Mouse (Mus musculus) adrenal gland, postnatal 25 days (tissue): ENCODE measurements around the gene Slc19a3. TPM values are rescaled to one million over a fixed set of nuclear protein-coding genes. Genes with fewer than 3 reads are reported as not detected.

ENCODE experiments used
- DNase-seq: peaks from one replicate; pipeline ENCODE4 v3.0.0; 2021; ENCODE audit warnings: mixed read lengths
- long read RNA-seq: library from polyadenylated mRNA; stranded (forward); transcript quantifications from one replicate; pipeline ENCODE4 v2.0.0, GENCODE M21; 2021
- total RNA-seq: library from RNA; stranded (reverse); gene quantifications from 2 replicates; pipeline ENCODE4 v1.2.3, GENCODE M21; 2021

The Slc19a3 gene
- 0.52 TPM in 1 of 2 replicates, not detected in the other for total RNA-seq
- long read RNA-seq = 0 reads

GRCm38 (mm10) chr1:83038109-83038672 lies at the start of gene Slc19a3:
TSS of gene Slc19a3 (minus strand) at chr1:83038448.
- DNase-seq = peak; percentile 14

GRCm38 (mm10) chr1:83084790-83085189 lies 46.5 kb upstream of the Slc19a3 start:
- DNase-seq = no peak

- DNase-seq = no peak
Observed at GRCm38 (mm10) chr1:83077016-83077415, 38.8 kb upstream of the Slc19a3 start.

GRCm38 (mm10) chr1:83076190-83076917 lies 38.1 kb upstream of the Slc19a3 start:
- DNase-seq = no peak

- DNase-seq = no peak
Observed at GRCm38 (mm10) chr1:83075526-83076189, 37.4 kb upstream of the Slc19a3 start.

GRCm38 (mm10) chr1:83067205-83067604 lies 29.0 kb upstream of the Slc19a3 start:
- DNase-seq = no peak

- no peak for DNase-seq
Observed at GRCm38 (mm10) chr1:83066577-83066976, 28.3 kb upstream of the Slc19a3 start.

- DNase-seq = no peak
Observed at GRCm38 (mm10) chr1:83064851-83065250, 26.6 kb upstream of the Slc19a3 start.

GRCm38 (mm10) chr1:83060643-83061042 lies 22.4 kb upstream of the Slc19a3 start, which contains the start of gene Krtap28-13:
TSS of gene Krtap28-13 (plus strand) at chr1:83060930.
- DNase-seq = no peak

GRCm38 (mm10) chr1:83059278-83059677 lies 21.0 kb upstream of the Slc19a3 start, which contains the start of gene A030005K14Rik:
TSS of gene A030005K14Rik (minus strand) at chr1:83059378.
- DNase-seq = no peak

GRCm38 (mm10) chr1:83058481-83058880 lies 20.2 kb upstream of the Slc19a3 start:
- DNase-seq = no peak

GRCm38 (mm10) chr1:83044882-83045427 lies 6.7 kb upstream of the Slc19a3 start, which contains the start of gene Gm47969:
TSS of gene Gm47969 (plus strand) at chr1:83044932.
- DNase-seq = no peak

GRCm38 (mm10) chr1:83042380-83042779 lies 4.1 kb upstream of the Slc19a3 start, which contains the start of gene Krtap28-10:
TSS of gene Krtap28-10 (minus strand) at chr1:83042480.
- no peak for DNase-seq

GRCm38 (mm10) chr1:83039080-83039479 lies 832 bp upstream of the Slc19a3 start:
- no peak for DNase-seq

- no peak for DNase-seq
Observed at GRCm38 (mm10) chr1:83036892-83037667, 1.2 kb downstream of the Slc19a3 start.

GRCm38 (mm10) chr1:83034509-83034908 lies 3.7 kb downstream of the Slc19a3 start:
- no peak for DNase-seq

- no peak for DNase-seq
Observed at GRCm38 (mm10) chr1:83032508-83032907, 5.7 kb downstream of the Slc19a3 start.

GRCm38 (mm10) chr1:83031950-83032349 lies 6.3 kb downstream of the Slc19a3 start:
- DNase-seq = no peak

- DNase-seq = no peak
Observed at GRCm38 (mm10) chr1:83016556-83016955, 21.7 kb downstream of the Slc19a3 start.

GRCm38 (mm10) chr1:83015329-83015879 lies 22.8 kb downstream of the Slc19a3 start:
- DNase-seq = no peak

GRCm38 (mm10) chr1:83014477-83014876 lies 23.8 kb downstream of the Slc19a3 start:
- DNase-seq = no peak

GRCm38 (mm10) chr1:83007471-83007870 lies 30.8 kb downstream of the Slc19a3 start:
- no peak for DNase-seq
